Mouse (Mus musculus) megakaryocyte, adult 5-6 weeks (primary cell): ENCODE results near the gene Lurap1. TPM values are rescaled to one million over a fixed set of nuclear protein-coding genes. Genes with fewer than 3 reads are reported as not detected.

ENCODE experiments used
- ATAC-seq: 2 replicates; pipeline ENCODE4 v1.8.0; 2016; ENCODE audit warnings: mild to moderate bottlenecking, inconsistent platforms; ENCODE audit not compliant: poor library complexity, severe bottlenecking
- total RNA-seq, 2 experiments: library from RNA; stranded (forward) in 1 of 2; stranded (reverse) in 1 of 2; fragments of 153-499, 151-499 nt in 1 of 2; fragments of 221-1000, 200-1000 nt in 1 of 2; gene quantifications; 2 replicates each; pipeline versions ENCODE4 v1.2.3 to v1.2.4; 2015 to 2017

Gene Lurap1
- total RNA-seq, 2 experiments from 2014 or later: not detected

- ATAC-seq: peak; percentile 50
Observed at GRCm38 (mm10) chr4:116122762-116123161, 28.4 kb downstream of the Lurap1 start.

GRCm38 (mm10) chr4:116111486-116111885, 39.7 kb downstream of the Lurap1 start:
- no peak for ATAC-seq

GRCm38 (mm10) chr4:116110695-116111094, 40.4 kb downstream of the Lurap1 start:
- ATAC-seq: no peak

GRCm38 (mm10) chr4:116105278-116105677, 45.9 kb downstream of the Lurap1 start:
- ATAC-seq: no peak

- 0 out of 2 replicates have a peak, but pooled peaks have one; percentile 21 for ATAC-seq
Observed at GRCm38 (mm10) chr4:116100959-116101358, 50.2 kb downstream of the Lurap1 start.

- no peak for ATAC-seq
Observed at GRCm38 (mm10) chr4:116097211-116097610, 53.9 kb downstream of the Lurap1 start.

- no peak for ATAC-seq
Observed at GRCm38 (mm10) chr4:116096291-116096690, 54.8 kb downstream of the Lurap1 start.

- no peak for ATAC-seq
Observed at GRCm38 (mm10) chr4:116088510-116089249, 62.5 kb downstream of the Lurap1 start.

Other genes starting within 250 kb of the Lurap1 start
- not detected in 2 replicates for gene Dmbx1, start 211.4 kb downstream of the Lurap1 start, total RNA-seq (2015)
- not detected in 2 replicates for gene Dmbx1, start 211.4 kb downstream of the Lurap1 start, total RNA-seq (2017)
- 0.71 and 1.8 TPM in 2 replicates for gene Faah, start 133.4 kb downstream of the Lurap1 start, total RNA-seq (2015)
- 1.3 and 2.2 TPM in 2 replicates for gene Faah, start 133.4 kb downstream of the Lurap1 start, total RNA-seq (2017)
- gene Nsun4, start 97.5 kb downstream of the Lurap1 start, total RNA-seq (2015): 9.6 and 10.4 TPM in 2 replicates
- 7.9 and 14.0 TPM in 2 replicates for gene Nsun4, start 97.5 kb downstream of the Lurap1 start, total RNA-seq (2017)
- 465 and 482 TPM in 2 replicates for gene Uqcrh, start 76.3 kb downstream of the Lurap1 start, total RNA-seq (2015)
- 334 and 347 TPM in 2 replicates for gene Uqcrh, start 76.3 kb downstream of the Lurap1 start, total RNA-seq (2017)
- gene Lrrc41, start 76.1 kb downstream of the Lurap1 start, total RNA-seq (2015): 14.3 and 15.1 TPM in 2 replicates
- 9.9 and 16.3 TPM in 2 replicates for gene Lrrc41, start 76.1 kb downstream of the Lurap1 start, total RNA-seq (2017)
- gene Rad54l, start 27.6 kb downstream of the Lurap1 start, total RNA-seq (2015): 16.6 and 18.7 TPM in 2 replicates
- gene Rad54l, start 27.6 kb downstream of the Lurap1 start, total RNA-seq (2017): 15.4 and 19.1 TPM in 2 replicates
- 3.3 and 6.7 TPM in 2 replicates for gene Pomgnt1, start 27.5 kb downstream of the Lurap1 start, total RNA-seq (2015)
- gene Pomgnt1, start 27.5 kb downstream of the Lurap1 start, total RNA-seq (2017): 7.3 and 9.3 TPM in 2 replicates
- not detected in 2 replicates for gene Tspan1, start 16.3 kb upstream of the Lurap1 start, total RNA-seq (2015)
- gene Tspan1, start 16.3 kb upstream of the Lurap1 start, total RNA-seq (2017): not detected in 2 replicates
- not detected in 2 replicates for gene 1700042G07Rik, start 22.0 kb upstream of the Lurap1 start, total RNA-seq (2015)
- gene 1700042G07Rik, start 22.0 kb upstream of the Lurap1 start, total RNA-seq (2017): not detected in 2 replicates
- not detected in 2 replicates for gene Gm49337, start 22.0 kb upstream of the Lurap1 start, total RNA-seq (2015)
- 0.48 TPM in 1 of 2 replicates, not detected in the other for gene Gm49337, start 22.0 kb upstream of the Lurap1 start, total RNA-seq (2017)
- 0.31 and 0.41 TPM in 2 replicates for gene Pik3r3, start 70.3 kb upstream of the Lurap1 start, total RNA-seq (2015)
- 0.24 and 1.1 TPM in 2 replicates for gene Pik3r3, start 70.3 kb upstream of the Lurap1 start, total RNA-seq (2017)